Mouse (Mus musculus) bone marrow, adult 2 months (tissue): ENCODE results near the gene Eno4.

Experiments
- CTCF ChIP-seq: fragments of 200-500 bp; IDR thresholded peaks from 2 replicates; pipeline ENCODE4 v1.5.1; 2011; ENCODE audit warnings: low read length, control low read depth; ENCODE audit not compliant: control insufficient read depth, insufficient read depth
- POLR2A ChIP-seq: fragments of 200-500 bp; IDR thresholded peaks from 2 replicates; pipeline ENCODE4 v1.6.1; 2011; ENCODE audit warnings: low read depth, mild to moderate bottlenecking, control low read depth, low read length, borderline replicate concordance; ENCODE audit not compliant: control insufficient read depth

- TF ChIP-seq POLR2A (no peak), CTCF (no peak)
Measured at GRCm38 (mm10) chr19:58954779-58955178, 11.6 kb downstream of the Eno4 start.
